Mouse (Mus musculus) bone marrow, adult 2 months (tissue): Measurements from ENCODE around the gene Dao.

Experiments
- CTCF ChIP-seq: fragments of 200-500 bp; IDR thresholded peaks from 2 replicates; pipeline ENCODE4 v1.5.1; 2011; ENCODE audit warnings: low read length, control low read depth; ENCODE audit not compliant: control insufficient read depth, insufficient read depth
- POLR2A ChIP-seq: fragments of 200-500 bp; IDR thresholded peaks from 2 replicates; pipeline ENCODE4 v1.6.1; 2011; ENCODE audit warnings: low read depth, mild to moderate bottlenecking, control low read depth, low read length, borderline replicate concordance; ENCODE audit not compliant: control insufficient read depth

DNA sequence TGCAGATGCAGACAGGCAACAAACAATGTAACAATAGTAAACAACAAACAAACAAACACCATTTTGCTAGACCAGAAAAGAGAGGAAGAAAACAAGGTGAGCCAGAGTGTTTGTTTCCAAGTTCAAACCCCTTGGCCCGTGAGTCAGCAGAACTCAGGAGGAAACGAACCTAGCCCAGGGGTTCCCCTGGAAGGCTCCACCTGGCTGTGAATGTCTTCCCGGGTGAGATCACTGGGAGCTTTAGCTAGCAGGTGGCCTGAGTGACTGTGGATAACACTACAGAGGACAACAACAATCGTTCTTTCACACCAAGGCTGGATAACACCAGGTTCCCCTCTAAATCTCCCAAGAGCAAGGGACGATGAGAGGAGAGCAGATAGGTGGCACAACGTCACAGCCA is 22.3 kb upstream of the Dao start:
- TF ChIP-seq POLR2A, result no peak
- no peak for TF ChIP-seq CTCF
